Mouse (Mus musculus) olfactory bulb, adult 2 months (tissue): ENCODE data around the gene Mfsd12.

Source experiments
- CTCF ChIP-seq: fragments of 200-500 bp; IDR thresholded peaks from 2 replicates; pipeline ENCODE4 v1.5.1; 2012; ENCODE audit warnings: low read depth, mild to moderate bottlenecking, low read length, moderate library complexity; ENCODE audit not compliant: insufficient read depth
- POLR2A ChIP-seq: fragments of 200-500 bp; IDR thresholded peaks from 2 replicates; pipeline ENCODE4 v1.6.1; 2012; ENCODE audit warnings: mild to moderate bottlenecking, low read depth, low read length, moderate library complexity; ENCODE audit not compliant: insufficient read depth

DNA sequence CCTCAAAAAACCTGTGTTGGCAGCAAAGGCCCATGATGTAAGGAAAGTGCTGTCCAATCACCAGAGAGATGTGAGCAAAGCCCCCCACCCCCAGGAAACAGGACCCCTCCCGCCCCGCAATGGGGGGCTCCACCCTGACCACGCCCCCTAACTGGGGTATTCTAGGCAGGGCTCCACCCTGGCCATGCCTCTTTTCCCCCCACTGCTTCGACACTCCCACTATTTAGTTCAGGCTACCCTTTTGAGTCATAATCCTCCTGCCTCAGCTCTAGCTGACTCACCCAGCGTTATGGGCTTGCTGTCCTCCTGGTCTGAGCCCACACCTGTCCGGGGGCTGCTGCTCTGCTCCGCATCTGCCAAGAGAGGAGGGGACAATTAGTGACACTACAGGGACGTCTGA is 52.0 kb downstream of the Mfsd12 start:
- TF ChIP-seq POLR2A (no peak), CTCF (no peak)
